Mouse (Mus musculus) kidney, embryonic 14.5 days (tissue): ENCODE measurements at regions not wholly inside any gene's neighbourhood (a gene's known extent, or its start where the extent isn't known, plus 50 kb on each side); places are given as distances from the start of the nearest gene placed in this dataset.

Experiments used
- ATAC-seq: fragments of 200-750 bp; cut with Nextera tagmentation; 2 replicates; pipeline ENCODE4 v1.8.0; 2017; ENCODE audit warnings: moderate number of reproducible peaks, mild to moderate bottlenecking, moderate TSS enrichment, moderate library complexity; ENCODE audit not compliant: low FRiP score, low TSS enrichment
- H3K27ac ChIP-seq: fragments of 300-500 bp; sonication (generic); 2 replicates; pipeline ENCODE4 v1.5.1; 2014; ENCODE audit warnings: low read depth, mild to moderate bottlenecking, low read length, moderate library complexity, mixed read lengths
- H3K27me3 ChIP-seq: fragments of 300-500 bp; sonication (generic); 2 replicates; pipeline ENCODE4 v1.6.1; 2014; ENCODE audit warnings: mild to moderate bottlenecking, low read length; ENCODE audit not compliant: control insufficient read depth, insufficient read depth
- H3K36me3 ChIP-seq: fragments of 300-500 bp; sonication (generic); 2 replicates; pipeline ENCODE4 v1.6.1; 2014; ENCODE audit warnings: low read length, mixed read lengths; ENCODE audit not compliant: control insufficient read depth, insufficient read depth
- H3K4me1 ChIP-seq: fragments of 300-500 bp; sonication (generic); 2 replicates; pipeline ENCODE4 v1.6.1; 2014; ENCODE audit warnings: low read length, mixed read lengths; ENCODE audit not compliant: control insufficient read depth, insufficient read depth
- H3K4me2 ChIP-seq: fragments of 300-500 bp; sonication (generic); replicated peaks from 2 replicates; pipeline ENCODE4 v1.6.1; 2014; ENCODE audit warnings: low read depth, mild to moderate bottlenecking, low read length
- H3K4me3 ChIP-seq: fragments of 300-500 bp; sonication (generic); 2 replicates; pipeline ENCODE4 v1.5.1; 2014; ENCODE audit warnings: mild to moderate bottlenecking, low read length
- H3K9ac ChIP-seq: fragments of 300-500 bp; sonication (generic); 2 replicates; pipeline ENCODE4 v1.6.1; 2014; ENCODE audit warnings: low read depth, mild to moderate bottlenecking, low read length, moderate library complexity
- H3K9me3 ChIP-seq: fragments of 300-500 bp; sonication (generic); 2 replicates; pipeline ENCODE4 v1.6.1; 2016; ENCODE audit warnings: low read length; ENCODE audit not compliant: control insufficient read depth
- WGBS: fragments of 180-500 bp; shearing (Covaris S2); extraction: QIAGEN DNeasy Blood & Tissue Kit; methylation state at CpG from one replicate; pipeline ENCODE4 v1.1.7; 2014; 5-methylcytosine and 5-hydroxymethylcytosine counted together

DNA sequence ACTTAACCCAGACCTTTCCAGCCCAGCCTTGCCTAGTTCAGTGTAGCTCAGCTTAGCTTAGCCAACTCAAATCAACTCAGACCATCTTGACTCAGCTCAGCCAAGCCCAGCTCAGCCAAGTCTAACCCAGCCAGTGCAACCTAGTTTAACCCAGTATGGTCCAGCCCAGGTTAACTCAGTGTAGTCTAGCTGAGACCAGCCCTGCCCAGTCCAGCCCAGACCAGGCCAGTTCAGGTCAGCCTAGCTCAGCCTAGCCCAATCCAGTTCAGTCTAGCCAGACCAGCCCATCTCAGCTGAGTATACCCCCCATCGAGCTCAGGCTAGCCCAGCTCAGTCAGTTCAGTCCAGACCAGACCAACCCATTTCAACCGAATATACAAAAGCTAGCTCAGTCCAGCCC is 90.2 kb downstream of the Tmem121 start:
- Histone ChIP-seq H3K27me3 (no peaks in the 10 kb centered on the region), H3K4me3 (no peak overlapping the region), H3K4me2 (no peak overlapping the region), H3K4me1 (no peaks in the 10 kb centered on the region), H3K36me3 (no peaks in the 10 kb centered on the region), H3K9me3 (no peaks in the 10 kb centered on the region), H3K9ac (no peak overlapping the region), H3K27ac (no peak overlapping the region)
- ATAC-seq: peak; percentile 17; the same call in 1 of the 2 replicates
- WGBS: 78% methylated on average over 2 of the region's 2 CpGs

DNA sequence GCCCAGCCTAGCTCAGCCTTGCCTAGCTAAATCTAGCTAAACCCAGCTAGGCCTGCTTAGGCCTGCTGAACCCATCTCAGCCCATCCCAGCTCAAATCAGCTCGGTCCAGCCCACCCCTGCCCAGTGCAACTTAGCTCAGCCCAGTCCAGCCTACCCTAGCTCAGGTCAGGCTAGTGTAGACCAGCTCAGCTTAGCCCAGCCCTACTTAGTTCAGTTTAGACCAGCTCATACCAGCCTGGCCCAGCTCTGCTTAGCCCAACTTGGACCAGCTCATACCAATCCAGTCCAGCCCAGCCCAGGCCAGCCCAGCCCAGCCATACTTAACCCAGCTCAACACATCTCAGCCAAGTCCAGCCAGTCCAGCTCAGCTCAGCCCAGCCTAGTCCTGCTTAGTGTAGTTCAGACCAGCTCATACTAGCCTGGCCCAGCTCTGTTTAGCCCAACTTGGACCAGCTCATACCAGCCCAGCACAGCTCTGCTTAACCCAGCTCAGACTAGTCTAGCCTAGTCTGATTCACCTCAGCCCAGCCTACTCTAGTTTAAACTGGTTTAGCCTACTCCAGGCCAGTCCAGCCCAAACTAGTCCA is 90.7 kb downstream of the Tmem121 start:
- peak; percentile 41; the same call in 1 of the 2 replicates for ATAC-seq
- H3K4me3 ChIP-seq: no peak overlapping the region
- WGBS: 95% methylated on average over 1 of the region's 1 CpGs
- no peaks in the 10 kb centered on the region for H3K4me1 ChIP-seq
- no peaks in the 10 kb centered on the region for H3K9me3 ChIP-seq
- H3K27ac ChIP-seq: no peak overlapping the region
- no peak overlapping the region for H3K4me2 ChIP-seq
- H3K27me3 ChIP-seq: no peaks in the 10 kb centered on the region
- no peak overlapping the region for H3K9ac ChIP-seq
- H3K36me3 ChIP-seq: no peaks in the 10 kb centered on the region

DNA sequence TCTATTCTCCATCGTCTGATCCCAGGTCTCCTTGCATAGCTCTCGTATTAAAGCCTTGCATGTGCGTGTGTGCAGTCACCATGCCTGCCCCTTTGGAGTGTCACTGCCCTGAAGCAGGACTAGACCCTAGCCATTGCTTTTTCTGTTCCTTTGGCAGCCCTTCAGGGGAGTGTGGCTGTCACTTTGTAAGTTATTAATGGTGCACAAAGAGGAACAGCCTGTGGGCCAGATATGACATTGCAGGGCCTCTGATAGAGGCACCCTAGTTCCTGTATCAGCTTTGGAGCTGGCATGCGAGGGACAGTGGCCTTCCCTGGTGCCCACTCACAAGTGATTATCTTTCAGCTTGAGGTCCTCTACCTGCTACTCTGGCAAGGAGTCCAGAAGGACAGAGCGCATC is 92.0 kb downstream of the Tmem121 start:
- no peak for ATAC-seq
- H3K27ac ChIP-seq: no peak overlapping the region
- H3K36me3 ChIP-seq: no peaks in the 10 kb centered on the region
- 92% methylated on average over 5 of the region's 5 CpGs for WGBS
- H3K4me1 ChIP-seq: no peaks in the 10 kb centered on the region
- no peaks in the 10 kb centered on the region for H3K27me3 ChIP-seq
- H3K9ac ChIP-seq: no peak overlapping the region
- H3K4me2 ChIP-seq: no peak overlapping the region
- no peak overlapping the region for H3K4me3 ChIP-seq
- no peaks in the 10 kb centered on the region for H3K9me3 ChIP-seq

DNA sequence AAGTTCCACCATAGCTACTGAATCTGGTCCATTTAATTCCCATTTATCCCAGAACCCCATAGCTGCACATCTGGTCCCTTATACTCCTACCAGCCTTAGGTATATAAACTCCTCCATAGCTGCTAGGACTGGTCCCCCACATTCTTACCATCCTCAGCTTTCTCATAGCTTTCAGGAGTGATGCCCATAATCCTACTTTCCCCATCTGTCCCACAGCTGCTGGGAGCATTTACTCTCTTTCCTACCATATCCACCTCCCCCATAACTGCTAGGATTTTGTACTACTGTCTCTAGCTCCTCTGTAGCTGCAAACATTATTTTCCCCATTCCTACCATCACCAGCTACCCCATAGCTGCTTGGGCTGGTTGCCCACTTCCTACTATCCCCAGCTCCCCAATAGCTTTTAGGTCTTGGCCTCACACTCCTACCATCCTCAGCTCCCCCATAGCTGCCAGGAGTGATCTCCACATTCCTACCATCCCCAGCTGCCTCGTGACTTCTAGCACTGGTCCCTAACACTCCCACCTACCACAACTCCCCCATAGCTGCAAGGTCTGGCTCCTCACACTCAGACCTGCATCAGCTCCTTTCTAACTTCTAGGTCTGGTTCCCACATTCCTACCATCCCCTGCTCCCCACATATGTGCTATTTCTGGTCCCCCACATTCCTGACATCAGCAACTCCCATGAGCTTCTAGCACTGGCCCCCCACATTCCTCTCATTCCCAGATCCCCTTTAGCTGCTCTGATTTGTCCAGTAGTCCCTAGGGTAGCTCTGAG is 106.5 kb downstream of the Tmem121 start:
- no peak for ATAC-seq
- WGBS: 25% methylated on average over 1 of the region's 1 CpGs

DNA sequence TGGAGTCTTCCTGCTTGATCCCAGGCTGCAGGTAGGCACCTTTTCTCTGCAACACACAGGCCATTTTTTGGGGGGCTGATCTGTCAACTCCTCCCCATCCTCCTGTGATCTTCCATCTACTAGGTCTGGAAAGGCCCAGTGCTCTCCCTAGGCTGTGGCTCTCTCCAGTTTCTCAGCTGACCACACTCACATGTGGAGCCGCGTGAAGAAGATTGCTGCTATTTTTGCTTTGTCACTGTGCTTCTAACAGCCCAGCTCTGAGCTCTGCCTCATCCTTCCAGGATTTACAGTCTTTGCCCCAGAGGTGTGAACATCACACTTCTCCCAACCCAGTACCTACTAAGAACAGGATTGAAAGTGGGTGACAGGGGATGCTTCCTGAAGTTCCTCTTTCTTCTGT is 110.2 kb downstream of the Tmem121 start:
- Histone ChIP-seq H3K27me3 (no peaks in the 10 kb centered on the region), H3K4me3 (no peak overlapping the region), H3K9ac (no peak overlapping the region), H3K4me2 (no peak overlapping the region), H3K9me3 (no peaks in the 10 kb centered on the region), H3K4me1 (no peaks in the 10 kb centered on the region), H3K36me3 (no peaks in the 10 kb centered on the region), H3K27ac (no peak overlapping the region)
- 44% methylated on average over 2 of the region's 2 CpGs for WGBS
- no peak for ATAC-seq

More for the DNA sequence above, 106.5 kb downstream of the Tmem121 start:
- H3K4me3 ChIP-seq: no peak overlapping the region
- no peak overlapping the region for H3K9ac ChIP-seq
- no peaks in the 10 kb centered on the region for H3K4me1 ChIP-seq
- H3K4me2 ChIP-seq: no peak overlapping the region
- no peaks in the 10 kb centered on the region for H3K9me3 ChIP-seq
- H3K27me3 ChIP-seq: no peaks in the 10 kb centered on the region
- no peaks in the 10 kb centered on the region for H3K36me3 ChIP-seq
- H3K27ac ChIP-seq: no peak overlapping the region

DNA sequence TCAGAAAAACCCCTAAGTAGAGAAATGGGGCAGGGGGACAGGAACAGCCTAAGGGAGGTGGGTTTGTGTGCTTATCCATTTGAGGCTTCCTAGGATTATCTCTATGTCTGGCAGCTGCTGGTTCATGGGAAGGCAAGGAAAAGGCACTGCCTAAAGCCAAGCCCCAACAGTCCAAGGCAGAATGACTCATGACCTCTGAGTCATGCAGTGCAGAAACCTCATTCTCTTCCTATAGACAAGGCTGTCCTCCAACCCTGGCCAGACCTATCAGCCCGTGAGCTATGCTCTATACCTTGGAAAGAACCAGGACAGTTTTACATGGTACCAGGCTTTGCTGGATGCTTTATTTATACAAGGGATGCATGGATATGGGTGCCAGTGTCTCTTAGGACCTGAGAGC is 120.2 kb downstream of the Tmem121 start:
- H3K27me3 ChIP-seq: no peaks in the 10 kb centered on the region
- no peak overlapping the region for H3K4me3 ChIP-seq
- no peak for ATAC-seq
- WGBS: 93% methylated on average over 1 of the region's 1 CpGs
- no peaks in the 10 kb centered on the region for H3K4me1 ChIP-seq
- no peaks in the 10 kb centered on the region for H3K36me3 ChIP-seq
- H3K9ac ChIP-seq: no peak overlapping the region
- H3K4me2 ChIP-seq: no peak overlapping the region
- H3K9me3 ChIP-seq: no peaks in the 10 kb centered on the region
- no peak overlapping the region for H3K27ac ChIP-seq

DNA sequence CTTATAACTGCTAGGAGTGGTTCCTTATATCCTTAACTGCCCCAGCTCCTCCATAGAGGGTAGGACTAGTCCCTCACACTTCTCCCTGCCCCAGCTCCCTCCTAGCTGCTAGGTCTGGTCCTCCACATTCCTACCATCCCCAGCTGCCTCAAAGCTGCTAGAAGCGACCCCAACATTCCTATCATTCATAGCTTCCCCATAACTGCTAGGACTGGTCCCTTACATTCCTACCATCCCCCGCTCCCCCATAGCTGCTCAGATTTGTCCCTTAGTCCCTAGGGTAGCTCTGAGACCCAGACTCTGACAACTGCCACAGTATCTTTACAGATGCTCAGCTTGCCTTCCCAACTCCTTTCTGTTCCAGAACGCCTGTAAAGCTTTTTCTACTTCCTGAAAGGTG is 127.6 kb downstream of the Tmem121 start:
- Histone ChIP-seq H3K9ac (no peak overlapping the region), H3K9me3 (no peaks in the 10 kb centered on the region), H3K27ac (no peak overlapping the region), H3K4me3 (no peak overlapping the region), H3K4me1 (no peaks in the 10 kb centered on the region), H3K36me3 (no peaks in the 10 kb centered on the region), H3K4me2 (no peak overlapping the region), H3K27me3 (no peaks in the 10 kb centered on the region)
- no peak for ATAC-seq
- 49% methylated on average over 3 of the region's 3 CpGs for WGBS

DNA sequence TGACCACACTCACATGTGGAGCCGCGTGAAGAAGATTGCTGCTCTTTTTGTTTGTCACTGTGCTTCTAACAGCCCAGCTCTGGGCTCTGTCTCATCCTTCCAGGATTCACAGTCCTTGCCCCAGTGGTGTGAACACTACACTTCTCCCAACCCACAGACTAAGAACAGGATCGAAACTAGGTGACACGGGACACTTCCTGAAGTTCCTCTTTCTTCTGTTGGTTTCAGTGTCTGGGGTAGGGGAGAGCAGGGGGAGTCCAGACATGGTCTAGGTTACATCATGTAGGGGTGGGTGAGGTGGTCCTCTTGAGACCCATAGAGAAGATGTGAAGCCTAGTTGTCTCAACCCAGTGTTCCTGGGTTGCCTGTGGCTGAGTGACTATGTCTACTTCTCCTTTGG is 128.9 kb downstream of the Tmem121 start:
- H3K4me2 ChIP-seq: no peak overlapping the region
- no peak for ATAC-seq
- no peak overlapping the region for H3K4me3 ChIP-seq
- H3K9me3 ChIP-seq: no peaks in the 10 kb centered on the region
- no peak overlapping the region for H3K9ac ChIP-seq
- no peaks in the 10 kb centered on the region for H3K4me1 ChIP-seq
- 92% methylated on average over 4 of the region's 4 CpGs for WGBS
- H3K27me3 ChIP-seq: no peaks in the 10 kb centered on the region
- H3K27ac ChIP-seq: no peak overlapping the region
- no peaks in the 10 kb centered on the region for H3K36me3 ChIP-seq

DNA sequence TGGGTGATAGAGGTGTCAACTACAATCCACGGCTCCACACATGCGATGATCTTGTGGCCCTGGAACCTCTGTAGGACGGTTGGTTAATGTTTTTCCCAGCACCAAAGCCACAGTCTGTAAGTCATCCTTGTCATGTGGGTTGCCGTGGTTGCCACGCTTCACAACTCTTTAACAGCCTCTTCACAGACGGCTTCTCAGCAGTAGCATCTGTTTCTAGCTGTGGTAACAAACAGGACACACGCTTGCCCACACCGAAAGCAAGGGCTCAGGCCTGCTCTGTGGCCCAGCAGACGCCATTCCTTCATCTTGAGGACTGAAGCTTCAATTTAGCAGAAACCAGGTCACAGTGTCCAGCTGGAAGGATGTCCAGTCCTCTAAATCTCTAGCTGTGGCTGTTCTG is 135.4 kb downstream of the Tmem121 start:
- Histone ChIP-seq H3K4me2 (no peak overlapping the region), H3K9me3 (no peaks in the 10 kb centered on the region), H3K27me3 (no peaks in the 10 kb centered on the region), H3K4me3 (no peak overlapping the region), H3K9ac (no peak overlapping the region), H3K36me3 (no peaks in the 10 kb centered on the region), H3K4me1 (no peaks in the 10 kb centered on the region), H3K27ac (no peak overlapping the region)
- ATAC-seq: no peak
- WGBS: 61% methylated on average over 9 of the region's 9 CpGs
